ENCODE assay signal across 9 mouse cellular contexts in the genomic region with DNA sequence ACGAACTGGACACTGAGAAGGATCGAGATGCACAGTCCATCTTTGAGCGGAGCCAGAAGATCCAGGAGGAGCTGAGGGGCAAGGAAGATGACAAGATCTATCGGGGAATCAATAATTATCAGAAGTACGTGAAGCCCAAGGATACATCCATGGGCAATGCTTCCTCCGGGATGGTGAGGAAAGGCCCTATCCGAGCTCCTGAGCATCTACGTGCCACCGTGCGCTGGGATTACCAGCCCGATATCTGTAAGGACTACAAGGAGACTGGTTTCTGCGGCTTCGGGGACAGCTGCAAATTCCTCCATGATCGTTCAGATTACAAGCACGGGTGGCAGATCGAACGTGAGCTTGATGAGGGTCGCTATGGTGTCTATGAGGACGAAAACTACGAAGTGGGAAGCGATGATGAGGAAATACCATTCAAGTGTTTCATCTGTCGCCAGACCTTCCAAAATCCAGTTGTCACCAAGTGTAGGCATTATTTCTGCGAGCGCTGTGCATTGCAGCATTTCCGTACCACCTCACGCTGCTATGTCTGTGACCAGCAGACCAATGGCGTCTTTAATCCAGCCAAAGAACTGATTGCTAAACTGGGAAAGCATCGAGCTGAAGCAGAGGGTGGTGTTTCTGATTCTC. TPM values are rescaled to one million over a fixed set of nuclear protein-coding genes. Genes with fewer than 3 reads are reported as not detected.
A peak's percentile ranks its signal among the peaks of the same experiment; 100 is the strongest.
DNase-seq lines count a peak whose midpoint lies in the region; ATAC-seq and TF ChIP-seq lines count a peak whose summit lies in the region.
"Had no signal": no experiment of that assay in that cellular context is flagged by ENCODE, and none has a peak within 500 bp of the region (broad histone marks: within the 10 kb centered on the region; RNA-seq: fewer than 3 reads in every experiment).

No protein-coding gene starts in this region.

- 18% methylated on average over 28 of the region's 28 CpGs for WGBS in heart, embryonic 13.5 days
- WGBS in limb, embryonic 13.5 days = 22% methylated on average over 28 of the region's 28 CpGs

- peak overlapping the region; percentile 79 for H3K4me2 ChIP-seq in heart, embryonic 13.5 days
- H3K4me2 ChIP-seq in limb, embryonic 13.5 days (replicated peaks) = peak overlapping the region; percentile 67

- H3K27me3 ChIP-seq in heart, embryonic 13.5 days (replicated peaks) = no peaks in the 10 kb centered on the region
- H3K27me3 ChIP-seq in limb, embryonic 13.5 days = no peaks in the 10 kb centered on the region

- no peak for TF ChIP-seq POLR2A in brain, embryonic 14.5 days (IDR thresholded peaks at IDR 0.05; ENCODE audit: borderline replicate concordance, extremely low read depth, insufficient read depth, insufficient read length, poor library complexity, severe bottlenecking)

- H3K9me3 ChIP-seq in heart, embryonic 13.5 days = no peaks in the 10 kb centered on the region
- no peaks in the 10 kb centered on the region for H3K9me3 ChIP-seq in limb, embryonic 13.5 days

- TF ChIP-seq CTCF in brain, embryonic 14.5 days (IDR thresholded peaks at IDR 0.05; ENCODE audit: borderline replicate concordance, extremely low read depth, insufficient read depth, insufficient read length) = no peak

- peak overlapping the region; percentile 66 for H3K4me3 ChIP-seq in heart, embryonic 13.5 days
- H3K4me3 ChIP-seq in limb, embryonic 13.5 days = peak overlapping the region; percentile 56

- H3K36me3 ChIP-seq in heart, embryonic 13.5 days = peaks cover 5% of the 10 kb centered on the region; the same call in 1 of the 2 replicates
- no peaks in the 10 kb centered on the region for H3K36me3 ChIP-seq in limb, embryonic 13.5 days

- no peak for DNase-seq in heart, adult 8-10 months (ENCODE audit: low spot score)
- DNase-seq in brain, embryonic 14.5 days (ENCODE audit: low read depth) = peak; percentile 48
- DNase-seq in naive thymus-derived CD4-positive, alpha-beta T cell, adult 2 months (ENCODE audit: low read depth) = peak; percentile 19
- DNase-seq in spleen, adult 18-20 months = no peak

- no peak for ATAC-seq in heart, embryonic 13.5 days (ENCODE audit: extremely low read depth, insufficient number of reproducible peaks, low FRiP score, low TSS enrichment)
- ATAC-seq in CD4-positive, CD25-positive, alpha-beta regulatory T cell, adult 4 months = peak; percentile 7
- peak; percentile 50; the same call in 1 of the 2 replicates for ATAC-seq in frontal cortex, adult (ENCODE audit: low TSS enrichment)
- no peak for ATAC-seq in limb, embryonic 13.5 days (ENCODE audit: low FRiP score, low read depth)

- peaks cover 4% of the 10 kb centered on the region for H3K4me1 ChIP-seq in heart, embryonic 13.5 days
- no peaks in the 10 kb centered on the region for H3K4me1 ChIP-seq in limb, embryonic 13.5 days

- H3K9ac ChIP-seq in heart, embryonic 13.5 days = peak overlapping the region; percentile 80
- peak overlapping the region; percentile 62 for H3K9ac ChIP-seq in limb, embryonic 13.5 days

- no peak overlapping the region for H3K27ac ChIP-seq in heart, embryonic 13.5 days (replicated peaks)
- H3K27ac ChIP-seq in limb, embryonic 13.5 days = no peak overlapping the region

RNA-seq across cellular contexts. Expression of a gene that starts 0.8 kb away (rescaled TPM):
- polyA plus RNA-seq in heart, embryonic 13.5 days (2015; fragmentation: Nextera tagmentation; extraction: Ambion mirVana) = 7.0 and 8.0 TPM in 2 replicates
- 1 to 10 TPM; 1.4 to 2.1 (median 1.8) TPM for total RNA-seq in heart, adult 8-10 months (2022)
- 10 to 100 TPM; 14.2 to 14.8 TPM for polyA plus RNA-seq in CD4-positive, CD25-positive, alpha-beta regulatory T cell, adult 4 months (2017; shearing (Covaris generic))
- 8.3 and 10.6 TPM in 2 replicates for polyA plus RNA-seq in brain, embryonic 14.5 days (2012; rRNA removed)
- polyA plus RNA-seq in limb, embryonic 13.5 days (2015; fragmentation: Nextera tagmentation; extraction: Ambion mirVana) = 12.3 and 13.8 TPM in 2 replicates

RNA-seq across cellular contexts. Expression of a gene that starts 0.9 kb away (rescaled TPM):
- polyA plus RNA-seq in heart, embryonic 13.5 days (2015; fragmentation: Nextera tagmentation; extraction: Ambion mirVana) = 659 and 790 TPM in 2 replicates
- total RNA-seq in heart, adult 8-10 months (2022) = 1,000 to 10,000 TPM in 1 of 4 experiments, 100 to 1,000 TPM in 3; 768 to 1,020 (median 863) TPM
- polyA plus RNA-seq in CD4-positive, CD25-positive, alpha-beta regulatory T cell, adult 4 months (2017; shearing (Covaris generic)) = 100 to 1,000 TPM; 210 to 310 TPM
- 363 and 455 TPM in 2 replicates for polyA plus RNA-seq in brain, embryonic 14.5 days (2012; rRNA removed)
- polyA plus RNA-seq in limb, embryonic 13.5 days (2015; fragmentation: Nextera tagmentation; extraction: Ambion mirVana) = 459 and 474 TPM in 2 replicates

RNA-seq across cellular contexts. Expression of a gene that starts 19.0 kb away (rescaled TPM):
- not detected in 2 replicates for polyA plus RNA-seq in heart, embryonic 13.5 days (2015; fragmentation: Nextera tagmentation; extraction: Ambion mirVana)
- not detected for total RNA-seq in heart, adult 8-10 months (2022)
- polyA plus RNA-seq in CD4-positive, CD25-positive, alpha-beta regulatory T cell, adult 4 months (2017; shearing (Covaris generic)) = not detected
- polyA plus RNA-seq in brain, embryonic 14.5 days (2012; rRNA removed) = not detected in 2 replicates
- polyA plus RNA-seq in limb, embryonic 13.5 days (2015; fragmentation: Nextera tagmentation; extraction: Ambion mirVana) = 0.18 TPM in 1 of 2 replicates, not detected in the other
- total RNA-seq: left cerebral cortex, postnatal 36 days had no signal

RNA-seq across cellular contexts. Expression of a gene that starts 23.2 kb away (rescaled TPM):
- polyA plus RNA-seq in heart, embryonic 13.5 days (2015; fragmentation: Nextera tagmentation; extraction: Ambion mirVana) = not detected in 2 replicates
- not detected for total RNA-seq in heart, adult 8-10 months (2022)
- under 1 TPM in 1 of 2 experiments, not detected in 1; 0.30 TPM for polyA plus RNA-seq in CD4-positive, CD25-positive, alpha-beta regulatory T cell, adult 4 months (2017; shearing (Covaris generic))
- 0.14 and 0.46 TPM in 2 replicates for polyA plus RNA-seq in brain, embryonic 14.5 days (2012; rRNA removed)
- polyA plus RNA-seq in limb, embryonic 13.5 days (2015; fragmentation: Nextera tagmentation; extraction: Ambion mirVana) = not detected in 2 replicates
- total RNA-seq: left cerebral cortex, postnatal 36 days had no signal

RNA-seq across cellular contexts. Expression of a gene that starts 30.2 kb away (rescaled TPM):
- polyA plus RNA-seq in heart, embryonic 13.5 days (2015; fragmentation: Nextera tagmentation; extraction: Ambion mirVana) = not detected in 2 replicates
- not detected for total RNA-seq in heart, adult 8-10 months (2022)
- under 1 TPM in 1 of 2 experiments, not detected in 1; 0.38 TPM for polyA plus RNA-seq in CD4-positive, CD25-positive, alpha-beta regulatory T cell, adult 4 months (2017; shearing (Covaris generic))
- not detected in 2 replicates for polyA plus RNA-seq in brain, embryonic 14.5 days (2012; rRNA removed)
- not detected in 2 replicates for polyA plus RNA-seq in limb, embryonic 13.5 days (2015; fragmentation: Nextera tagmentation; extraction: Ambion mirVana)
- total RNA-seq: left cerebral cortex, postnatal 36 days had no signal

Comparison
In these comparisons a context has a peak if more than half of its experiments do, and no peak if none do; other contexts are left out.
1. ATAC-seq: peak in CD4-positive, CD25-positive, alpha-beta regulatory T cell, adult 4 months (single experiment) and frontal cortex, adult (single experiment); none in heart, embryonic 13.5 days (single experiment) and limb, embryonic 13.5 days (single experiment).
2. DNase-seq: peak in brain, embryonic 14.5 days (single experiment) and naive thymus-derived CD4-positive, alpha-beta T cell, adult 2 months (single experiment); none in heart, adult 8-10 months (single experiment) and spleen, adult 18-20 months (0 of 2).